Mouse (Mus musculus): Measurements from ENCODE around the gene Miip. TPM values are rescaled to one million over a fixed set of nuclear protein-coding genes. Genes with fewer than 3 reads are reported as not detected.

The Miip gene
- total RNA-seq, 2 experiments from 2014 or later: 7.3 to 26.6 TPM

Other genes starting within 250 kb of the Miip start
- gene Zfp979, start 226.3 kb downstream of the Miip start, total RNA-seq (2015; ENCODE audit: low replicate concordance): 0.96 TPM in 1 of 2 replicates, not detected in the other
- gene Zfp979, start 226.3 kb downstream of the Miip start, total RNA-seq (2017; ENCODE audit: low replicate concordance): 0.85 and 0.98 TPM in 2 replicates
- not detected in 2 replicates for gene Zfp534, start 166.3 kb downstream of the Miip start, total RNA-seq (2015; ENCODE audit: low replicate concordance)
- not detected in 2 replicates for gene Zfp534, start 166.3 kb downstream of the Miip start, total RNA-seq (2017; ENCODE audit: low replicate concordance)
- gene Zfp984, start 59.0 kb downstream of the Miip start, total RNA-seq (2015; ENCODE audit: low replicate concordance): 23.8 and 32.3 TPM in 2 replicates
- 9.9 and 11.8 TPM in 2 replicates for gene Zfp984, start 59.0 kb downstream of the Miip start, total RNA-seq (2017; ENCODE audit: low replicate concordance)
- 0.96 and 3.3 TPM in 2 replicates for gene Zfp933, start 20.4 kb downstream of the Miip start, total RNA-seq (2015; ENCODE audit: low replicate concordance)
- gene Zfp933, start 20.4 kb downstream of the Miip start, total RNA-seq (2017; ENCODE audit: low replicate concordance): 2.1 and 2.6 TPM in 2 replicates
- gene Fv1, start 163 bp upstream of the Miip start, total RNA-seq (2015; ENCODE audit: low replicate concordance): not detected in 2 replicates
- gene Fv1, start 163 bp upstream of the Miip start, total RNA-seq (2017; ENCODE audit: low replicate concordance): 1.7 and 4.5 TPM in 2 replicates
- 5.2 and 5.6 TPM in 2 replicates for gene Mfn2, start 35.9 kb upstream of the Miip start, total RNA-seq (2015; ENCODE audit: low replicate concordance)
- 6.1 and 6.6 TPM in 2 replicates for gene Mfn2, start 35.9 kb upstream of the Miip start, total RNA-seq (2017; ENCODE audit: low replicate concordance)
- gene Plod1, start 68.0 kb upstream of the Miip start, total RNA-seq (2015; ENCODE audit: low replicate concordance): 1.5 and 2.1 TPM in 2 replicates
- gene Plod1, start 68.0 kb upstream of the Miip start, total RNA-seq (2017; ENCODE audit: low replicate concordance): 2.4 and 2.6 TPM in 2 replicates
- 12.1 and 14.4 TPM in 2 replicates for gene 2510039O18Rik, start 72.1 kb upstream of the Miip start, total RNA-seq (2015; ENCODE audit: low replicate concordance)
- 9.6 and 11.1 TPM in 2 replicates for gene 2510039O18Rik, start 72.1 kb upstream of the Miip start, total RNA-seq (2017; ENCODE audit: low replicate concordance)
- not detected in 2 replicates for gene Nppb, start 117.0 kb upstream of the Miip start, total RNA-seq (2015; ENCODE audit: low replicate concordance)
- not detected in 2 replicates for gene Nppb, start 117.0 kb upstream of the Miip start, total RNA-seq (2017; ENCODE audit: low replicate concordance)
- gene Nppa, start 131.9 kb upstream of the Miip start, total RNA-seq (2015; ENCODE audit: low replicate concordance): not detected in 2 replicates
- gene Nppa, start 131.9 kb upstream of the Miip start, total RNA-seq (2017; ENCODE audit: low replicate concordance): not detected in 2 replicates
- gene Clcn6, start 170.0 kb upstream of the Miip start, total RNA-seq (2015; ENCODE audit: low replicate concordance): 0.63 and 2.1 TPM in 2 replicates
- gene Clcn6, start 170.0 kb upstream of the Miip start, total RNA-seq (2017; ENCODE audit: low replicate concordance): 2.0 and 3.1 TPM in 2 replicates
- gene Mthfr, start 170.3 kb upstream of the Miip start, total RNA-seq (2015; ENCODE audit: low replicate concordance): 1.0 and 5.4 TPM in 2 replicates
- gene Mthfr, start 170.3 kb upstream of the Miip start, total RNA-seq (2017; ENCODE audit: low replicate concordance): 4.9 and 7.7 TPM in 2 replicates
- gene Agtrap, start 219.2 kb upstream of the Miip start, total RNA-seq (2015; ENCODE audit: low replicate concordance): 4.6 and 7.3 TPM in 2 replicates
- gene Agtrap, start 219.2 kb upstream of the Miip start, total RNA-seq (2017; ENCODE audit: low replicate concordance): 7.4 and 9.2 TPM in 2 replicates